Mouse (Mus musculus) G1E (cell line): Measurements from ENCODE around the gene Wdr54.

ENCODE experiments used
- CTCF ChIP-seq: IDR thresholded peaks from 2 replicates; pipeline ENCODE4 v1.5.1; 2012; ENCODE audit warnings: low read depth, low read length, inconsistent platforms, mixed read lengths
- GATA1 ChIP-seq: IDR thresholded peaks from 2 replicates; pipeline ENCODE4 v1.6.1; 2012; ENCODE audit warnings: borderline replicate concordance, low read length, inconsistent platforms, mixed read lengths
- GATA2 ChIP-seq: IDR thresholded peaks from 2 replicates; pipeline ENCODE4 v1.6.1; 2012; ENCODE audit warnings: low read depth, low read length, inconsistent platforms, borderline replicate concordance
- POLR2AphosphoS5 ChIP-seq: IDR thresholded peaks from 2 replicates; pipeline ENCODE4 v1.6.1; 2012; ENCODE audit warnings: low read depth, low read length, inconsistent platforms; ENCODE audit not compliant: insufficient replicate concordance
- TAL1 ChIP-seq: conservative IDR thresholded peaks from 2 replicates; pipeline ENCODE4 v1.6.1; 2012; ENCODE audit warnings: low read depth, low read length, inconsistent platforms, mixed read lengths

GRCm38 (mm10) chr6:83145209-83145608, 11.0 kb downstream of the Wdr54 start:
- TF ChIP-seq CTCF: no peak
- TF ChIP-seq TAL1: no peak
- no peak for TF ChIP-seq POLR2AphosphoS5
- no peak for TF ChIP-seq GATA1
- no peak for TF ChIP-seq GATA2
